Mouse (Mus musculus) megakaryocyte, embryonic 14.5 days (primary cell): ENCODE data around the gene Tmem17.

ENCODE experiments used
- FLI1 ChIP-seq: IDR thresholded peaks from 2 replicates; pipeline ENCODE4 v1.6.1; 2012; ENCODE audit warnings: low read length, inconsistent platforms, mixed read lengths
- GATA1 ChIP-seq: IDR thresholded peaks from 3 replicates; pipeline ENCODE4 v1.6.1; 2012; ENCODE audit warnings: mixed read lengths, low read length, inconsistent platforms, borderline replicate concordance

DNA sequence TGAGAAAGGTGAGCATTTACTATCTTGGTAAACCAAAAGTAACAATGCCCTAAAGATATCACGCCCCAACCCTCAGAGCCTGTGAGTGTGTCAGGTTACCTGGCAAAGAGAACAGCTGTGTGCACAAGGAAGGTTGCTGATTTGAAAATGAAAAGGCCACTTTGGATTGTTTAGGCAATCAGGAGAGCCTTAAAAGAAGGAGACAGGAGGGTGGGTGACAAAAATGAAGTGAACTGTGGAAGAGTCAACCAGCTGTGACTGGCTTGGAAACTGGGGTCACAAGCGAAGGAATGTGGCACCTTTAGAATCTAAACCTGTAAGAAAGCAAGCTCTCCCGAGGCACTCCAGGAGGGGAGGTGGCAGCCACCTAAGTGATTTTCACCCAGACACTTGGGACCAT, 51.8 kb downstream of the Tmem17 start:
- TF ChIP-seq GATA1: no peak
- no peak for TF ChIP-seq FLI1
